Mouse (Mus musculus) spleen, adult 2 months (tissue): ENCODE results near the gene Gm45808.
"Not testable (repeated sequence)": the region's sequence is repeated elsewhere in the genome, so short reads cannot be mapped to it uniquely, and the experiment has no call there.

ENCODE experiments used
- CTCF ChIP-seq: fragments of 200-500 bp; IDR thresholded peaks from 2 replicates; pipeline ENCODE4 v1.5.1; 2011; ENCODE audit warnings: mild to moderate bottlenecking, inconsistent platforms; ENCODE audit not compliant: insufficient read depth, insufficient read length, insufficient replicate concordance; ENCODE audit errors: extremely low read depth
- POLR2A ChIP-seq: fragments of 200-500 bp; IDR thresholded peaks from 2 replicates; pipeline ENCODE4 v1.6.1; 2011; ENCODE audit warnings: low read depth, low read length, inconsistent platforms

DNA sequence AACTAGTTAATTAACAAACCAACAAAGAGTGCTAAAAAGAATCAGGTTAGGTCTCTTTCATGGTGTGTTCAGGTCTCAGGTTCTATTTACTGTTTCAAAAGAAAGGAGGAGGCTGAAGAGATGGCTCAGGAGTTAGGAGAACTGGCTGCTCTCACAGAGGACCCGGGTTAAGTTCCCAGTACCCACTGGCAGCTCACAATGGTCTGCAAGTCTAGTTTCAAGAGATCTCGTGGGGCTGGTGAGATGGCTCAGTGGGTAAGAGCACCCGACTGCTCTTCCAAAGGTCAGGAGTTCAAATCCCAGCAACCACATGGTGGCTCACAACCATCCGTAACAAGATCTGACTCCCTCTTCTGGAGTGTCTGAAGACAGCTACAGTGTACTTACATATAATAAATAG lies 6.3 kb downstream of the Gm45808 start:
- TF ChIP-seq CTCF, POLR2A: not testable (repeated sequence)
